Comparison of ENCODE assay signal across 20 mouse cellular contexts in the genomic region with DNA sequence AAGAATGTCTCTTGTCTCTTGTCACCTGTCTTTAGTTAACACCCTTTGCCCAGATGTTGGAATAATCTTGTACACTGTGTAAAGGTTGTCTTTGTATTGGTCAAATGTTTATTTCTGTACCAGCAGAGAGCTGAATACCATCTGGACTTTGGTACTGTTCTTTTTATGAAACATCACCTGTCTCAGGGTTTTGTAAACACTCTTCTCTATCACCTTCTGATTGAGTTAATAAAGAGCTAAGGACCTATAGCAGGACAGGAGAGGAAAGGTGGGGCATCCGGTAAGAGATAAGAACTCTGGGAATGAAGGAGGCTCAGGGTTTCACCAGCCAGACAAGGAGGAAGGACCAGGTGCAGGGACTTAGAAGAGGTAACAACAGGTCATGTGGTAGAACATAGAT. TPM values are rescaled to one million over a fixed set of nuclear protein-coding genes. Genes with fewer than 3 reads are reported as not detected.
DNase-seq lines count a peak whose midpoint lies in the region; ATAC-seq and TF ChIP-seq lines count a peak whose summit lies in the region.
"Had no signal": no experiment of that assay in that cellular context is flagged by ENCODE, and none has a peak within 500 bp of the region (broad histone marks: within the 10 kb centered on the region; RNA-seq: fewer than 3 reads in every experiment).

No protein-coding gene starts in this region.

- 67% methylated on average over 1 of the region's 1 CpGs for WGBS in liver, embryonic 16.5 days (ENCODE audit: insufficient replicate concordance)
- WGBS in liver, embryonic 11.5 days = 73% methylated on average over 1 of the region's 1 CpGs
- 20% methylated on average over 1 of the region's 1 CpGs for WGBS in intestine, postnatal 0 days
- 59% methylated on average over 1 of the region's 1 CpGs for WGBS in stomach, embryonic 15.5 days
- 96% methylated on average over 1 of the region's 1 CpGs for WGBS in kidney, embryonic 14.5 days

- no peak for TF ChIP-seq CTCF in intestine, postnatal 0 days (IDR thresholded peaks at IDR 0.05; ENCODE audit: low read depth)

- no peak overlapping the region for H3K4me2 ChIP-seq in liver, embryonic 16.5 days (ENCODE audit: low read depth, low read length)
- no peak overlapping the region for H3K4me2 ChIP-seq in liver, embryonic 11.5 days
- no peak overlapping the region for H3K4me2 ChIP-seq in intestine, postnatal 0 days (replicated peaks; ENCODE audit: low read depth)
- no peak overlapping the region for H3K4me2 ChIP-seq in stomach, embryonic 15.5 days
- H3K4me2 ChIP-seq in kidney, embryonic 14.5 days (replicated peaks; ENCODE audit: low read depth, low read length) = no peak overlapping the region
- H3K4me2 ChIP-seq: embryonic facial prominence, embryonic 13.5 days; forebrain, embryonic 12.5 days; heart, embryonic 11.5 days; heart, embryonic 15.5 days had no signal

- no peaks in the 10 kb centered on the region for H3K27me3 ChIP-seq in liver, embryonic 16.5 days (ENCODE audit: control insufficient read depth, insufficient read depth, low read depth, low read length)
- H3K27me3 ChIP-seq in liver, embryonic 11.5 days (replicated peaks; ENCODE audit: control insufficient read depth, insufficient read depth, low read length) = no peaks in the 10 kb centered on the region
- no peaks in the 10 kb centered on the region for H3K27me3 ChIP-seq in intestine, postnatal 0 days (replicated peaks; ENCODE audit: control insufficient read depth, insufficient read depth, low read length)
- no peaks in the 10 kb centered on the region for H3K27me3 ChIP-seq in stomach, embryonic 15.5 days (replicated peaks)
- no peaks in the 10 kb centered on the region for H3K27me3 ChIP-seq in kidney, embryonic 14.5 days (ENCODE audit: control insufficient read depth, insufficient read depth, low read length)
- H3K27me3 ChIP-seq: embryonic facial prominence, embryonic 13.5 days; forebrain, embryonic 12.5 days; heart, embryonic 15.5 days had no signal

- no peak overlapping the region for H3K9ac ChIP-seq in liver, embryonic 16.5 days (ENCODE audit: low read depth, low read length)
- H3K9ac ChIP-seq in liver, embryonic 11.5 days (ENCODE audit: low read depth, low read length) = no peak overlapping the region
- no peak overlapping the region for H3K9ac ChIP-seq in intestine, postnatal 0 days (ENCODE audit: low read depth, low read length)
- no peak overlapping the region for H3K9ac ChIP-seq in stomach, embryonic 15.5 days
- H3K9ac ChIP-seq in kidney, embryonic 14.5 days (ENCODE audit: low read depth, low read length) = no peak overlapping the region
- H3K9ac ChIP-seq: embryonic facial prominence, embryonic 13.5 days; forebrain, embryonic 12.5 days; heart, embryonic 15.5 days had no signal

- no peaks in the 10 kb centered on the region for H3K9me3 ChIP-seq in liver, embryonic 16.5 days (replicated peaks; ENCODE audit: control insufficient read depth, low read length)
- no peaks in the 10 kb centered on the region for H3K9me3 ChIP-seq in liver, embryonic 11.5 days (ENCODE audit: control insufficient read depth, low read length)
- H3K9me3 ChIP-seq in intestine, postnatal 0 days (ENCODE audit: control insufficient read depth) = no peaks in the 10 kb centered on the region
- no peaks in the 10 kb centered on the region for H3K9me3 ChIP-seq in stomach, embryonic 15.5 days
- no peaks in the 10 kb centered on the region for H3K9me3 ChIP-seq in kidney, embryonic 14.5 days (ENCODE audit: control insufficient read depth, low read length)
- H3K9me3 ChIP-seq: embryonic facial prominence, embryonic 13.5 days; forebrain, embryonic 12.5 days; heart, embryonic 15.5 days; hindbrain, embryonic 10.5 days had no signal

- H3K27ac ChIP-seq in liver, embryonic 16.5 days (ENCODE audit: low read length) = no peak overlapping the region
- H3K27ac ChIP-seq in liver, embryonic 11.5 days (ENCODE audit: low read depth, low read length) = no peak overlapping the region
- peak overlapping the region; percentile 86 for H3K27ac ChIP-seq in intestine, postnatal 0 days (ENCODE audit: low read depth, low read length)
- H3K27ac ChIP-seq in stomach, embryonic 15.5 days = no peak overlapping the region
- H3K27ac ChIP-seq in kidney, embryonic 14.5 days (ENCODE audit: low read depth, low read length) = no peak overlapping the region
- H3K27ac ChIP-seq: embryonic facial prominence, embryonic 13.5 days; forebrain, embryonic 12.5 days; heart, adult 2 months; heart, embryonic 15.5 days; hindbrain, embryonic 10.5 days had no signal

- no peaks in the 10 kb centered on the region for H3K4me1 ChIP-seq in liver, embryonic 16.5 days (ENCODE audit: control insufficient read depth, low read depth, low read length)
- H3K4me1 ChIP-seq in liver, embryonic 11.5 days (replicated peaks; ENCODE audit: control insufficient read depth, insufficient read depth, low read length) = no peaks in the 10 kb centered on the region
- H3K4me1 ChIP-seq in intestine, postnatal 0 days (replicated peaks; ENCODE audit: control insufficient read depth, insufficient read depth, low read length) = peaks cover 3% of the 10 kb centered on the region; the same call in 1 of the 2 replicates
- H3K4me1 ChIP-seq in stomach, embryonic 15.5 days = no peaks in the 10 kb centered on the region
- no peaks in the 10 kb centered on the region for H3K4me1 ChIP-seq in kidney, embryonic 14.5 days (ENCODE audit: control insufficient read depth, insufficient read depth, low read length)
- H3K4me1 ChIP-seq: embryonic facial prominence, embryonic 13.5 days; forebrain, embryonic 12.5 days; hindbrain, embryonic 10.5 days had no signal

- ATAC-seq in liver, embryonic 16.5 days (ENCODE audit: low read depth) = 0 out of 2 replicates have a peak, but pooled peaks have one; percentile 13
- ATAC-seq in liver, embryonic 11.5 days (replicated peaks; ENCODE audit: low FRiP score) = no peak
- ATAC-seq in intestine, postnatal 0 days = peak; percentile 99
- peak; percentile 83; the same call in 1 of the 2 replicates for ATAC-seq in stomach, embryonic 15.5 days (ENCODE audit: insufficient read depth, low FRiP score, low read depth)
- no peak for ATAC-seq in kidney, embryonic 14.5 days (ENCODE audit: low FRiP score, low TSS enrichment)
- ATAC-seq: forebrain, embryonic 16.5 days had no signal

- DNase-seq in liver, embryonic 11.5 days (ENCODE audit: low spot score) = no peak
- no peak for DNase-seq in layer of hippocampus, adult 8-10 months (ENCODE audit: low spot score in 2 of 2)
- no peak for DNase-seq in kidney, adult 11 months
- DNase-seq: adrenal gland, postnatal 10 days; cerebellum, adult 11-12 months; cerebellum, adult 9-10 months; cerebellum, postnatal 25 days; gastrocnemius, postnatal 14 days; heart, adult 2 months; heart, postnatal 14 days had no signal

- H3K36me3 ChIP-seq in liver, embryonic 16.5 days (ENCODE audit: control insufficient read depth, insufficient read depth) = no peaks in the 10 kb centered on the region
- no peaks in the 10 kb centered on the region for H3K36me3 ChIP-seq in liver, embryonic 11.5 days (ENCODE audit: control insufficient read depth, insufficient read depth, low read length)
- H3K36me3 ChIP-seq in intestine, postnatal 0 days (ENCODE audit: control insufficient read depth, insufficient read depth) = no peaks in the 10 kb centered on the region
- H3K36me3 ChIP-seq in stomach, embryonic 15.5 days = no peaks in the 10 kb centered on the region
- H3K36me3 ChIP-seq in kidney, embryonic 14.5 days (ENCODE audit: control insufficient read depth, insufficient read depth, low read length) = no peaks in the 10 kb centered on the region
- H3K36me3 ChIP-seq: embryonic facial prominence, embryonic 13.5 days; forebrain, embryonic 12.5 days; heart, embryonic 15.5 days; hindbrain, embryonic 10.5 days had no signal

- no peak overlapping the region for H3K4me3 ChIP-seq in liver, embryonic 16.5 days (ENCODE audit: low read depth, low read length)
- no peak overlapping the region for H3K4me3 ChIP-seq in liver, embryonic 11.5 days (ENCODE audit: low read depth, low read length)
- no peak overlapping the region for H3K4me3 ChIP-seq in intestine, postnatal 0 days (ENCODE audit: low read depth, low read length)
- no peak overlapping the region for H3K4me3 ChIP-seq in stomach, embryonic 15.5 days (replicated peaks)
- H3K4me3 ChIP-seq in kidney, embryonic 14.5 days (ENCODE audit: low read length) = no peak overlapping the region
- H3K4me3 ChIP-seq: embryonic facial prominence, embryonic 13.5 days; forebrain, embryonic 12.5 days; heart, adult 2 months; heart, embryonic 15.5 days; hindbrain, embryonic 10.5 days had no signal

RNA-seq across cellular contexts. Expression of gene Ivns1abp, which starts 47.7 kb away (rescaled TPM):
- 77.1 and 78.5 TPM in 2 replicates for polyA plus RNA-seq in liver, embryonic 16.5 days (2015; fragmentation: Nextera tagmentation; extraction: Ambion mirVana)
- polyA plus RNA-seq in liver, embryonic 11.5 days (2014; fragmentation: Nextera tagmentation; extraction: Ambion mirVana) = 231 and 259 TPM in 2 replicates
- 101 and 107 TPM in 2 replicates for polyA plus RNA-seq in intestine, postnatal 0 days (2015; fragmentation: Nextera tagmentation; extraction: Ambion mirVana)
- polyA plus RNA-seq in stomach, embryonic 15.5 days (2015; fragmentation: Nextera tagmentation; extraction: Ambion mirVana) = 206 and 241 TPM in 2 replicates
- total RNA-seq in layer of hippocampus, adult 8-10 months (2022) = 10 to 100 TPM; 87.0 to 94.5 (median 92.4) TPM
- polyA plus RNA-seq in kidney, embryonic 14.5 days (2014; fragmentation: Nextera tagmentation; extraction: Ambion mirVana) = 208 and 414 TPM in 2 replicates

Comparison
In these comparisons a context has a peak if more than half of its experiments do, and no peak if none do; other contexts are left out.
1. ATAC-seq: peak in liver, embryonic 16.5 days (single experiment), intestine, postnatal 0 days (single experiment) and stomach, embryonic 15.5 days (single experiment); none in liver, embryonic 11.5 days (single experiment) and kidney, embryonic 14.5 days (single experiment).